Mouse (Mus musculus): ENCODE measurements around the gene 1700017D01Rik.
"Not testable (repeated sequence)": the region's sequence is repeated elsewhere in the genome, so short reads cannot be mapped to it uniquely, and the experiment has no call there.

DNA sequence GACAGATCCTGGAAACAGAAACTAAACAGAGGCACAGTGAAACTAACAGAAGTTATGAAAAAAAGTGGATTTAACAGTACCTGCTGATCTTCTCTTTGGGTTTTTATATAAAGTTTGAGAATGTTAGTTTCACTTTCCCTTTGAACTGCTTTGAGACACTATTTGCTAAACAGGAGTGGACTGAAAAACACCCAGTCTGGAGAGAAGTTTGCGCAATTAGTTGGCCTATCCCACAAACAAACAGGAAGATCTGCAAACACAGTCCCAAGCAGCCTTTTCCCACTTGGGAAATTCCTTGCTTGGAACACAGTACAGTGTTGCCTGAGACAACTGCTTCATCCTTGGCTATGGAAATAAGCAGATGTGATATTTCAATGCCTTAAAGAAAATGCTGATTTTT, 75.0 kb downstream of the 1700017D01Rik start:
- TF ChIP-seq POLR2A (IDR thresholded peaks at IDR 0.05; ENCODE audit: insufficient read depth, low read depth, low read length); CTCF (IDR thresholded peaks at IDR 0.05): not testable (repeated sequence)
